Mouse (Mus musculus) thymus, postnatal 36 days (tissue): ENCODE data around the gene Gpx5.
A peak's percentile ranks its signal among the peaks of the same experiment; 100 is the strongest.
"Not testable (repeated sequence)": the region's sequence is repeated elsewhere in the genome, so short reads cannot be mapped to it uniquely, and the experiment has no call there.

Source experiments
- DNase-seq, 2 experiments: peaks; one replicate each; pipeline ENCODE4 v3.0.0; 2022; ENCODE audit warnings: mixed read lengths in 2 of 2

The Gpx5 gene

GRCm38 (mm10) chr13:21264366-21264765, 28.2 kb downstream of the Gpx5 start:
- DNase-seq: no peak

- no peak for DNase-seq
These were observed 28.6 kb downstream of the Gpx5 start for GRCm38 (mm10) chr13:21263910-21264309.

GRCm38 (mm10) chr13:21262787-21263461, 29.6 kb downstream of the Gpx5 start:
- DNase-seq: no peak

- DNase-seq: no peak
These were observed 32.2 kb downstream of the Gpx5 start for GRCm38 (mm10) chr13:21260289-21260688.

GRCm38 (mm10) chr13:21259677-21260113, 32.8 kb downstream of the Gpx5 start:
- DNase-seq: no peak

GRCm38 (mm10) chr13:21259171-21259631, 33.3 kb downstream of the Gpx5 start:
- DNase-seq: no peak

- DNase-seq: no peak
These were observed 34.0 kb downstream of the Gpx5 start for GRCm38 (mm10) chr13:21258524-21258923.

GRCm38 (mm10) chr13:21253986-21254385, 38.5 kb downstream of the Gpx5 start:
- no peak for DNase-seq

- DNase-seq: no peak
These were observed 39.0 kb downstream of the Gpx5 start for GRCm38 (mm10) chr13:21253569-21253968.

GRCm38 (mm10) chr13:21253040-21253439, 39.5 kb downstream of the Gpx5 start:
- no peak for DNase-seq

- DNase-seq: no peak
These were observed 42.4 kb downstream of the Gpx5 start for GRCm38 (mm10) chr13:21250074-21250681.

GRCm38 (mm10) chr13:21249022-21249421, 43.5 kb downstream of the Gpx5 start:
- no peak for DNase-seq

GRCm38 (mm10) chr13:21246276-21246675, 46.3 kb downstream of the Gpx5 start:
- no peak for DNase-seq

- not testable (repeated sequence) for DNase-seq
These were observed 47.6 kb downstream of the Gpx5 start for GRCm38 (mm10) chr13:21244967-21245366.

- no peak for DNase-seq
These were observed 48.4 kb downstream of the Gpx5 start for GRCm38 (mm10) chr13:21244089-21244488.

- no peak for DNase-seq
These were observed 49.3 kb downstream of the Gpx5 start for GRCm38 (mm10) chr13:21243196-21243595.

GRCm38 (mm10) chr13:21242408-21243125, 50.0 kb downstream of the Gpx5 start:
- peak; percentile 23 to 28 for DNase-seq

GRCm38 (mm10) chr13:21240788-21241187, 51.7 kb downstream of the Gpx5 start:
- DNase-seq: no peak

- no peak for DNase-seq
These were observed 55.4 kb downstream of the Gpx5 start for GRCm38 (mm10) chr13:21237161-21237560.

- DNase-seq: no peak
These were observed 55.8 kb downstream of the Gpx5 start for GRCm38 (mm10) chr13:21236714-21237113.
